Mouse (Mus musculus) G1E (cell line): ENCODE data around the gene Gm45140. TPM values are rescaled to one million over a fixed set of nuclear protein-coding genes. Genes with fewer than 3 reads are reported as not detected.

Source experiments
- ATAC-seq: 2 replicates; pipeline ENCODE4 v1.8.0; 2016; ENCODE audit warnings: mild to moderate bottlenecking; ENCODE audit not compliant: insufficient number of reproducible peaks, poor library complexity, low FRiP score, severe bottlenecking; ENCODE audit errors: extremely low read depth
- DNase-seq: peaks from one replicate; pipeline ENCODE4 v3.0.0; 2012; ENCODE audit warnings: low spot score
- H3K27me3 ChIP-seq: 2 replicates; pipeline ENCODE4 v1.6.1; 2012; ENCODE audit warnings: mild to moderate bottlenecking, low read length, inconsistent platforms; ENCODE audit not compliant: insufficient read depth
- H3K36me3 ChIP-seq: replicated peaks from 2 replicates; pipeline ENCODE3; 2012; ENCODE audit warnings: mild to moderate bottlenecking, inconsistent platforms
- H3K4me1 ChIP-seq: 2 replicates; pipeline ENCODE4 v1.6.1; 2012; ENCODE audit warnings: low read depth, low read length, inconsistent platforms, mixed read lengths; ENCODE audit not compliant: insufficient read depth
- H3K4me3 ChIP-seq: 2 replicates; pipeline ENCODE4 v1.5.1; 2012; ENCODE audit warnings: low read depth, mild to moderate bottlenecking, inconsistent platforms, low read length, moderate library complexity, mixed read lengths
- H3K9me3 ChIP-seq: replicated peaks from 2 replicates; pipeline ENCODE4 v1.6.1; 2012; ENCODE audit warnings: inconsistent platforms
- CTCF ChIP-seq: IDR thresholded peaks from 2 replicates; pipeline ENCODE4 v1.5.1; 2012; ENCODE audit warnings: low read depth, low read length, inconsistent platforms, mixed read lengths
- GATA1 ChIP-seq: IDR thresholded peaks from 2 replicates; pipeline ENCODE4 v1.6.1; 2012; ENCODE audit warnings: borderline replicate concordance, low read length, inconsistent platforms, mixed read lengths
- GATA2 ChIP-seq: IDR thresholded peaks from 2 replicates; pipeline ENCODE4 v1.6.1; 2012; ENCODE audit warnings: low read depth, low read length, inconsistent platforms, borderline replicate concordance
- POLR2AphosphoS5 ChIP-seq: IDR thresholded peaks from 2 replicates; pipeline ENCODE4 v1.6.1; 2012; ENCODE audit warnings: low read depth, low read length, inconsistent platforms; ENCODE audit not compliant: insufficient replicate concordance
- TAL1 ChIP-seq: conservative IDR thresholded peaks from 2 replicates; pipeline ENCODE4 v1.6.1; 2012; ENCODE audit warnings: low read depth, low read length, inconsistent platforms, mixed read lengths
- polyA plus RNA-seq: library from polyadenylated mRNA; stranded (reverse); fragments of >175 nt; gene quantifications from 2 replicates; pipeline ENCODE4 v1.2.3, GENCODE M21; 2012
- total RNA-seq, 2 experiments: library from RNA; stranded (forward) in 1 of 2; stranded (reverse) in 1 of 2; fragments of 200-1000 nt in 1 of 2; fragments of >200 nt in 1 of 2; fragmentation: Nextera tagmentation in 1 of 2; gene quantifications; 2 replicates each; pipeline ENCODE4 v1.2.3; 2014 to 2017

Gene Gm45140
- total and polyA plus RNA-seq, 3 experiments: 10.5 to 19.5 (median 13.8) TPM

DNA sequence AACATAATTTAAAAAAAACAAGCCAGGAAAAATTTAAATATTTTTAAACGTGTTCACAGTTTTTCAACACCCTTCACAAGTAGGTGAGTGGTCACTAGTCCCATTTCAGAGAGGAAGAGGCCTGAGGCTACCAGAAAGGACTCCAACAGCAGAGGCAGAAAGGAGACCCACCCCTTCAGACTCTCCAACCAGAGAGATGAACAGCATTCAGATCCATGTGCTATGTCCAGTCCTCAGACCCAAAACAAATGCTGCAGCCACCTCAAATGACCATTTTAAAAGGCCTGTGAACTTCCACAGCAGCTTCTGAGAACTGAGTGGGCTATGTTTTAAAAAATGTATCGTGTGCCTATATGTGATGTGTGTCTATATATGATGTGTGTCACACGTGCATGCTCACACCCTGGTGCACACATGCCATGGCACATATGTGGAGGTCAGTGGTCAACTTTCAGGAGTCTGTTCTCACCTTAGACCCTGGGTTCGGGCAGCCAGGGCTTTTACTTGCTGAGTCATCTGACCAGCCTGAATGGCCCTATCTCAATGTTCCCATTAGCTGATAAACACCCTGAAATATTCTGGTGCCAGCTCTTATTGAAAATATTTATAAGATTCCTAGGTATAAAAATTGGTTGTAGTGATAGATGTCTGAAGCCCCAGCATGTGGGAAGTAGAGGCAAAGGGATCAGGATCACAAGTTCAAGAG lies 27.7 kb downstream of the Gm45140 start:
- Histone ChIP-seq H3K27me3 (no peaks in the 10 kb centered on the region), H3K4me3 (no peak overlapping the region), H3K4me1 (peaks cover 63% of the 10 kb centered on the region), H3K9me3 (no peaks in the 10 kb centered on the region), H3K36me3 (peaks cover 70% of the 10 kb centered on the region)
- no peak for ATAC-seq
- DNase-seq: no peak
- TF ChIP-seq CTCF: no peak
- no peak for TF ChIP-seq GATA2
- no peak for TF ChIP-seq GATA1
- TF ChIP-seq POLR2AphosphoS5: no peak
- no peak for TF ChIP-seq TAL1

- ATAC-seq (no peak), DNase-seq (no peak)
- Histone ChIP-seq H3K4me3 (no peak overlapping the region), H3K9me3 (no peaks in the 10 kb centered on the region), H3K36me3 (peaks cover 69% of the 10 kb centered on the region), H3K27me3 (no peaks in the 10 kb centered on the region), H3K4me1 (peaks cover 60% of the 10 kb centered on the region)
- no peak for TF ChIP-seq GATA1
- TF ChIP-seq TAL1: no peak
- TF ChIP-seq CTCF: no peak
- no peak for TF ChIP-seq GATA2
- no peak for TF ChIP-seq POLR2AphosphoS5
Observed at GRCm38 (mm10) chr6:87806857-87807256, 28.7 kb downstream of the Gm45140 start.

- Histone ChIP-seq H3K36me3 (peaks cover 77% of the 10 kb centered on the region), H3K9me3 (no peaks in the 10 kb centered on the region), H3K4me3 (no peak overlapping the region), H3K4me1 (peaks cover 59% of the 10 kb centered on the region), H3K27me3 (no peaks in the 10 kb centered on the region)
- TF ChIP-seq GATA2 (no peak), TAL1 (no peak), POLR2AphosphoS5 (no peak), CTCF (no peak), GATA1 (no peak)
- ATAC-seq: no peak
- peak; percentile 44 for DNase-seq
Observed at GRCm38 (mm10) chr6:87806028-87806427, 29.6 kb downstream of the Gm45140 start.

DNA sequence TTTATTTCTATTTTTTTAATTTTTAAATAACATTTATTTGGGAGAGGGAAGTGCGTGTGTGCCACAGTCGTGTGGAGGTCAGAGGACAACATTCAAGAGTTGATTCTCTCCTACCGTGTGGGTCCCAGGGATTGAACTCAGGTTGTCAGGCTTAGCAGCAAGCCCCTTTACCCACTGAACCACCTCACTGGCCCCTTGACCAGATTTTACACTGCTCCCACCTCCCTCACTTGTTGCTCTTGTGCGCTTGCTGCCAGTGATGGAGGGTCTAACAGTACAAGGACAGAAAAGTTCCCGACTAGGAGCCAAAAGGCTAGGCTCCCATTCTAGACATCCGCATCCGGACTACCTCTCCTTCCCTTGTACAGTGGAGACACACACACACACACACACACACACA lies 30.1 kb downstream of the Gm45140 start:
- no peak for TF ChIP-seq TAL1
- no peak for TF ChIP-seq POLR2AphosphoS5
- no peak for TF ChIP-seq CTCF
- TF ChIP-seq GATA2: no peak
- no peak for TF ChIP-seq GATA1
- Histone ChIP-seq H3K36me3 (peaks cover 83% of the 10 kb centered on the region), H3K4me1 (peaks cover 61% of the 10 kb centered on the region), H3K9me3 (no peaks in the 10 kb centered on the region), H3K4me3 (no peak overlapping the region), H3K27me3 (no peaks in the 10 kb centered on the region)
- ATAC-seq (no peak), DNase-seq (no peak)

GRCm38 (mm10) chr6:87804886-87805285 lies 30.7 kb downstream of the Gm45140 start:
- Histone ChIP-seq H3K36me3 (peaks cover 87% of the 10 kb centered on the region), H3K4me1 (peaks cover 56% of the 10 kb centered on the region), H3K27me3 (no peaks in the 10 kb centered on the region), H3K9me3 (no peaks in the 10 kb centered on the region), H3K4me3 (no peak overlapping the region)
- DNase-seq (no peak), ATAC-seq (no peak)
- TF ChIP-seq GATA2 (no peak), GATA1 (no peak), CTCF (no peak), POLR2AphosphoS5 (no peak), TAL1 (no peak)

- TF ChIP-seq POLR2AphosphoS5 (no peak), CTCF (no peak), GATA1 (no peak), TAL1 (no peak), GATA2 (no peak)
- Histone ChIP-seq H3K9me3 (no peaks in the 10 kb centered on the region), H3K4me3 (no peak overlapping the region), H3K27me3 (no peaks in the 10 kb centered on the region), H3K4me1 (peaks cover 52% of the 10 kb centered on the region), H3K36me3 (peaks cover 88% of the 10 kb centered on the region)
- ATAC-seq (no peak), DNase-seq (no peak)
Observed at GRCm38 (mm10) chr6:87804036-87804435, 31.6 kb downstream of the Gm45140 start.
